Mouse (Mus musculus): ENCODE measurements at regions not wholly inside any gene's neighbourhood (a gene's known extent, or its start where the extent isn't known, plus 50 kb on each side); places are given as distances from the start of the nearest gene placed in this dataset.

- TF ChIP-seq POLR2A (IDR thresholded peaks at IDR 0.05; ENCODE audit: borderline replicate concordance, extremely low read depth, insufficient read depth, insufficient read length, poor library complexity, severe bottlenecking): no peak
- TF ChIP-seq CTCF (IDR thresholded peaks at IDR 0.05; ENCODE audit: borderline replicate concordance, extremely low read depth, insufficient read depth, insufficient read length): no peak
Measured at GRCm38 (mm10) chr3:54103098-54103497, 52.7 kb upstream of the Trpc4 start.

Measured in brain, embryonic 14.5 days (tissue).